Mouse (Mus musculus) lung, adult 2 months (tissue): ENCODE measurements around the gene Fam19a5.

Experiments
- CTCF ChIP-seq: fragments of 200-500 bp; IDR thresholded peaks from 2 replicates; pipeline ENCODE4 v1.5.1; 2011; ENCODE audit warnings: mild to moderate bottlenecking, low read length, control low read depth; ENCODE audit not compliant: insufficient read depth
- POLR2A ChIP-seq: fragments of 200-500 bp; IDR thresholded peaks from 2 replicates; pipeline ENCODE4 v1.6.1; 2011; ENCODE audit warnings: low read depth, mild to moderate bottlenecking, control low read depth, low read length, borderline replicate concordance; ENCODE audit errors: extremely low read depth

- no peak for TF ChIP-seq CTCF
- no peak for TF ChIP-seq POLR2A
Observed at GRCm38 (mm10) chr15:87566040-87566929, 22.2 kb downstream of the Fam19a5 start.
